Mouse (Mus musculus) C2C12 (cell line): ENCODE measurements around the gene Plin5. TPM values are rescaled to one million over a fixed set of nuclear protein-coding genes. Genes with fewer than 3 reads are reported as not detected.

Experiments used
- H3K27me3 ChIP-seq: one replicate; pipeline ENCODE4 v1.6.1; 2011; ENCODE audit not compliant: control insufficient read depth, insufficient read depth, insufficient read length
- H3K36me3 ChIP-seq: one replicate; pipeline ENCODE4 v1.6.1; 2011; ENCODE audit not compliant: control insufficient read depth, insufficient read depth
- H3K4me3 ChIP-seq: one replicate; pipeline ENCODE4 v1.5.1; 2011; ENCODE audit warnings: mild to moderate bottlenecking, control low read depth; ENCODE audit not compliant: poor library complexity, insufficient read depth, severe bottlenecking
- H3K79me2 ChIP-seq: one replicate; pipeline ENCODE4 v1.6.1; 2011; ENCODE audit not compliant: control insufficient read depth, insufficient read depth
- H3K79me3 ChIP-seq: one replicate; pipeline ENCODE4 v1.6.1; 2011; ENCODE audit warnings: low read depth, control low read depth
- H3ac ChIP-seq: one replicate; pipeline ENCODE3; 2011; ENCODE audit warnings: low read depth; ENCODE audit not compliant: control insufficient read depth, insufficient read length
- CEBPB ChIP-seq: IDR thresholded peaks from one replicate; pipeline ENCODE4 v1.6.1; 2011; ENCODE audit warnings: low read depth, mild to moderate bottlenecking, control low read depth, moderate library complexity
- CTCF ChIP-seq: IDR thresholded peaks from one replicate; pipeline ENCODE4 v1.5.1; 2011; ENCODE audit not compliant: control insufficient read depth, insufficient read depth, insufficient read length
- FOSL1 ChIP-seq: IDR thresholded peaks from one replicate; pipeline ENCODE4 v1.8.0; 2011; ENCODE audit warnings: mild to moderate bottlenecking, low read length; ENCODE audit not compliant: poor library complexity, insufficient read depth, severe bottlenecking
- MAX ChIP-seq: IDR thresholded peaks from one replicate; pipeline ENCODE4 v1.6.1; 2011; ENCODE audit warnings: mild to moderate bottlenecking, control low read depth
- MYOD1 ChIP-seq: IDR thresholded peaks from one replicate; pipeline ENCODE4 v1.6.1; 2011; ENCODE audit warnings: low read depth; ENCODE audit not compliant: control insufficient read depth, insufficient read length
- MYOG ChIP-seq: IDR thresholded peaks from one replicate; pipeline ENCODE4 v1.6.1; 2011; ENCODE audit not compliant: control insufficient read depth, insufficient read length; ENCODE audit errors: extremely low read depth
- USF1 ChIP-seq: IDR thresholded peaks from one replicate; pipeline ENCODE4 v1.6.1; 2011; ENCODE audit warnings: low read depth, mild to moderate bottlenecking, control low read depth, moderate library complexity
- long read RNA-seq, 2 experiments: library from polyadenylated mRNA; unstranded; transcript quantifications; one replicate each; pipeline ENCODE4 v2.0.0; 2019 to 2020
- polyA plus RNA-seq: library from polyadenylated mRNA; unstranded; fragments of >200 nt; fragmentation: generic; extraction: Trizol; gene quantifications from one replicate; pipeline ENCODE4 v1.2.1, GENCODE M21; 2012; ENCODE audit warnings: missing spikeins

The Plin5 gene
- polyA plus RNA-seq: 0.08 TPM
- long read RNA-seq, experiment 1: 0 reads
- long read RNA-seq, experiment 2, partial matches to known transcripts: 1 of 1 reads
- long read RNA-seq, experiment 2, other reads (novel, unspliced or antisense): 0 of 1 reads

DNA sequence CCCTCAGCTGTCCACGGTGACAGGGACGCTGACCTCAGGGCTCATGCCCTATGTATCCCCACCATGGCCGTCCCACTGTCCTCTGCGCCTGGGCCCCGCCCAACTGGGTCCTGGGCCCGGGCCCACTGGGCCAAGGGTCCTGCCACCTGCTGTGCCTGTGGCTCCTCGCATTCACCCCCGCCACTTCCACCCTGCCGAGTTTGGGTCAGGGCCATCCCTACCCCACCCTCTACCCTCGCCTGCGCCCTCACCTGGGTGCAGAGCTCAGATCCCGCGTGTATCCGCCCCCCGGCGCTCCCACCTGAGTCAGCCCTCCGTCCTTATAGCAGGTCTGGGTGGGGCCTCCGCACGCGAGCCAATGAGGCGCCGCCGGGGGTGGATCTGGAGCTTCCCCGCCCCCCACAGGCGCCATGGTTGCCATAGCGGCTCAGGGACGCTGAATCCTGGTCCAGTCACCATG lies at the start of gene Plin5:
TSS of gene Plin5 (minus strand) at position 346 of the 460 bp plus-strand sequence.
- peaks cover 39% of the 10 kb centered on the region for H3K27me3 ChIP-seq
- H3K4me3 ChIP-seq: no peak within 1 kb of the TSS
- no peaks in the 10 kb centered on the region for H3K79me2 ChIP-seq
- H3ac ChIP-seq: no peak within 1 kb of the TSS
- TF ChIP-seq CTCF (no peak), MAX (no peak), MYOD1 (no peak), CEBPB (no peak), FOSL1 (no peak), USF1 (no peak), MYOG (no peak)
- H3K79me3 ChIP-seq: no peaks in the 10 kb centered on the region
- H3K36me3 ChIP-seq: no peaks in the 10 kb centered on the region

DNA sequence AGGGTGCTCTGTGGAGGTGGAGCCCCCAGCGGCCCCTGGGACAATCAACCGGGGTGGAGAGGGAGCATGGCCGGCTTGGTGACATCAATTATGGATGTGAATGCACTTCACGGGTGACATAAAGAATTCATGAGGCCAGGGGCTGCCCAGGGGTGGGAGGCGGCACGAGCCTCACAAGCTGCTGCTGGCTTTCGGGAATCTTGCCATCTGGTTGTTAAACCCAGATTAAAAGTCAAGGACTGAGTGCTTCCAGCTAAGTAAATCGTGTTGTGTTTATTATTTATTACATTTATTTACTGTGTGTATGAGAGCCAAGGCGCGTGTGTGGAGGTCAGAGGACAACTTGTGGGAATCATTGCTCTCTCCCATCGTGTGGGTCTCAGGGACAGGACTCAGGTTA lies 48.3 kb upstream of the Plin5 start:
- H3K27me3 ChIP-seq: no peaks in the 10 kb centered on the region
- no peaks in the 10 kb centered on the region for H3K79me3 ChIP-seq
- H3K36me3 ChIP-seq: no peaks in the 10 kb centered on the region
- no peak overlapping the region for H3K4me3 ChIP-seq
- TF ChIP-seq USF1 (no peak), MYOG (no peak), MAX (no peak), CEBPB (no peak), MYOD1 (no peak), CTCF (no peak), FOSL1 (no peak)
- H3K79me2 ChIP-seq: no peaks in the 10 kb centered on the region
- no peak overlapping the region for H3ac ChIP-seq

DNA sequence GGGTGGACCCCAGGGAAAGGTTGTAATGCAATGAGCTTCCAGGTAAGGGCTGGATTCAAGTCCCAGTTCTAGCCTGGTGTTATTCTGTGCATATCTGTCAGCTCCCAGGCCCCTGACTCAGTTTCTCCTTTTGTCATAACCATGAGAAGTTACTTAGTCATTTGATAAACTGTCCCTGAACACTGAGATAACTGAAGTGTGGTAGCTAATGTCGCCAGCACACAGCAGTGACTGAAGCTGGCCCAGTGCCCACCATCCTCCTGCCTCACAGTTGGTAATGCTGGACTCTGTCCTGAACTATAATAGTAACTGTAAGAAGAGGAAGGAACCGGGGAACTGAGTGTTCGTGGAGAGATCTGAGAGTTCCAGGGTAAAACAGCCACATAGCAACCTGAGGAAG lies 47.1 kb upstream of the Plin5 start:
- Histone ChIP-seq H3ac (no peak overlapping the region), H3K79me2 (no peaks in the 10 kb centered on the region), H3K79me3 (no peaks in the 10 kb centered on the region), H3K36me3 (no peaks in the 10 kb centered on the region), H3K4me3 (no peak overlapping the region), H3K27me3 (no peaks in the 10 kb centered on the region)
- TF ChIP-seq MYOD1: no peak
- TF ChIP-seq FOSL1: no peak
- no peak for TF ChIP-seq MYOG
- no peak for TF ChIP-seq MAX
- no peak for TF ChIP-seq CEBPB
- no peak for TF ChIP-seq USF1
- TF ChIP-seq CTCF: no peak

DNA sequence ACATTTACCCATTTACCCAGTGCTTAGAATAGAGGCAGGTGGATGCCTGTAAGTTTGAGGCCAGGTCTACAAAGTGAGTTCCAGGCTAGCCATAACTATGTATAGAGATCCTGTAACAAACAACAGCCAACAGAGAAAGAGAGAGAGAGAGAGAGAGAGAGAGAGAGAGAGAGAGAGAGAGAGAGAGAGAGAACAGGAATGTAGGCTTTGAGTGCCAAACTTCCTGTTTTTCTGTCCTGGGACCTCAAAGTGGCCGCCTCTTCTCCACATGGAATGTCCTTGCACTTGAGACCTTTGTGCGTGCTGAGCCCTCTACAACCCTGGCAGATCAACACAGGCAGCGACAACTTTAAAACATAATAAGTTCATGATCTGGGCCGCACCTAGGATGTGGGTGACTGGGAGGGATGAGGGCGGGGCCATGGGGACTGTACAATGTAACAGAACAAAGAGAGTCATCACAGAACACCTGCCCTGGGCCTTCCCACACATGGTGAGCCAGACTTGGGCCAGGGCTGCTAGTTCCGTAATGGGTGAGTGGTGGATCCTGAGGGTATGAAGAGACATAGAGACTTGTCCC lies 46.2 kb upstream of the Plin5 start:
- Histone ChIP-seq H3K27me3 (no peaks in the 10 kb centered on the region), H3K4me3 (no peak overlapping the region), H3K79me3 (no peaks in the 10 kb centered on the region), H3K36me3 (no peaks in the 10 kb centered on the region), H3ac (no peak overlapping the region), H3K79me2 (no peaks in the 10 kb centered on the region)
- TF ChIP-seq CEBPB (no peak), MAX (no peak), FOSL1 (no peak), USF1 (no peak), MYOG (no peak), MYOD1 (no peak), CTCF (no peak)

DNA sequence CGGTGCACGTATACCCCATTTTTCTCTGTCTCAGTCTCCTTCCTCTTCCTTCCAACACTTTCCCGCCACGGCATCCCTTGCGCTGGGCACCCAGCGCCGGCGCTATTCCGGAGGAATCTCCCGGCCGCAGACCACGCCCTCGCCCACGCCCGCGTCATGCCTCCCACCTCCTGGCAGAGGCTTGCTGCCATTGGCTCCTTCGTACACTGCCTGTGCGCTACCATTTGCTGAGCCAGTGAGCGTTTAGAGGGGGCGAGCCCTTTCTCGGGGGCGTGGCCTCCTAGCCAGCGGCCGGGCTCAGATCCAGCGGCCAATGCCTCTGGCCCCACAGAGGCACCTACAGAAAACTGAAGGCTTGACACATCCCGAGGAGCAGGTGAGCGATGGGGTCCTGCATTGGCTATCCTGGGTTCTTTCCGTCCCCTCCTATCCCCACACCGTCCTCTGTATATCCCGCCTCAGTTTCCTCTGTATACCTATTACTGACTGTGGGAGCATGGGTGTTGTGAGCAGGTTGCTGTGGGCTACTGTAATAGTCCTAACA lies 44.9 kb upstream of the Plin5 start, which contains the start of gene Tnfaip8l1:
TSS of gene Tnfaip8l1 (plus strand) at position 247 of the 544 bp plus-strand sequence.
- Histone ChIP-seq H3K79me3 (no peaks in the 10 kb centered on the region), H3K79me2 (no peaks in the 10 kb centered on the region), H3K4me3 (peak within 1 kb of the TSS; percentile 18), H3K36me3 (no peaks in the 10 kb centered on the region), H3ac (peak within 1 kb of the TSS; percentile 57), H3K27me3 (peaks cover 11% of the 10 kb centered on the region)
- TF ChIP-seq MAX: no peak
- no peak for TF ChIP-seq FOSL1
- TF ChIP-seq MYOD1: no peak
- no peak for TF ChIP-seq CTCF
- no peak for TF ChIP-seq USF1
